Mouse (Mus musculus) bone marrow, adult 2 months (tissue): ENCODE measurements around the gene Rad51.

Experiments used
- CTCF ChIP-seq: fragments of 200-500 bp; IDR thresholded peaks from 2 replicates; pipeline ENCODE4 v1.5.1; 2011; ENCODE audit warnings: low read length, control low read depth; ENCODE audit not compliant: control insufficient read depth, insufficient read depth
- POLR2A ChIP-seq: fragments of 200-500 bp; IDR thresholded peaks from 2 replicates; pipeline ENCODE4 v1.6.1; 2011; ENCODE audit warnings: low read depth, mild to moderate bottlenecking, control low read depth, low read length, borderline replicate concordance; ENCODE audit not compliant: control insufficient read depth

GRCm38 (mm10) chr2:119072397-119072796, 40.2 kb upstream of the Rad51 start:
- TF ChIP-seq CTCF = no peak
- no peak for TF ChIP-seq POLR2A
